Mouse (Mus musculus) neural tube, embryonic 12.5 days (tissue): Measurements from ENCODE around the gene Cd300ld. TPM values are rescaled to one million over a fixed set of nuclear protein-coding genes. Genes with fewer than 3 reads are reported as not detected.

Experiments
- ATAC-seq: fragments of 200-750 bp; cut with Nextera tagmentation; 2 replicates; pipeline ENCODE4 v1.8.0; 2017; ENCODE audit warnings: low read depth, mild to moderate bottlenecking, moderate TSS enrichment, moderate library complexity; ENCODE audit not compliant: low FRiP score
- H3K27ac ChIP-seq: fragments of 300-500 bp; sonication (generic); 2 replicates; pipeline ENCODE4 v1.5.1; 2016
- H3K27me3 ChIP-seq: fragments of 300-500 bp; sonication (generic); replicated peaks from 2 replicates; pipeline ENCODE4 v1.6.1; 2016; ENCODE audit warnings: mild to moderate bottlenecking
- H3K36me3 ChIP-seq: fragments of 300-500 bp; sonication (generic); 2 replicates; pipeline ENCODE4 v1.6.1; 2016; ENCODE audit warnings: mild to moderate bottlenecking
- H3K4me1 ChIP-seq: fragments of 300-500 bp; sonication (generic); 2 replicates; pipeline ENCODE4 v1.6.1; 2016
- H3K4me2 ChIP-seq: fragments of 300-500 bp; sonication (generic); replicated peaks from 2 replicates; pipeline ENCODE4 v1.6.1; 2016; ENCODE audit warnings: mild to moderate bottlenecking
- H3K4me3 ChIP-seq: fragments of 300-500 bp; sonication (generic); 2 replicates; pipeline ENCODE4 v1.5.1; 2016
- H3K9ac ChIP-seq: fragments of 300-500 bp; sonication (generic); 2 replicates; pipeline ENCODE4 v1.6.1; 2016; ENCODE audit warnings: mild to moderate bottlenecking
- H3K9me3 ChIP-seq: fragments of 300-500 bp; sonication (generic); 2 replicates; pipeline ENCODE4 v1.6.1; 2016; ENCODE audit warnings: mild to moderate bottlenecking
- WGBS: fragments of 180-500 bp; shearing (Covaris S2); methylation state at CpG from one replicate; pipeline ENCODE4 v1.1.7; 2016; 5-methylcytosine and 5-hydroxymethylcytosine counted together
- polyA plus RNA-seq: library from polyadenylated mRNA; unstranded; fragments of >200 nt; fragmentation: Nextera tagmentation; extraction: Ambion mirVana; gene quantifications from 2 replicates; pipeline ENCODE4 v1.2.1, GENCODE M21; 2016

The Cd300ld gene
- polyA plus RNA-seq, 1 experiment from 2014 or later, result 0.11 TPM

- Histone ChIP-seq H3K27ac (no peak overlapping the region), H3K4me3 (no peak overlapping the region), H3K4me1 (no peaks in the 10 kb centered on the region), H3K36me3 (no peaks in the 10 kb centered on the region), H3K9me3 (no peaks in the 10 kb centered on the region), H3K9ac (no peak overlapping the region), H3K4me2 (no peak overlapping the region), H3K27me3 (no peaks in the 10 kb centered on the region)
- ATAC-seq, result no peak
- 82% methylated on average over 4 of the region's 4 CpGs for WGBS
Observed at GRCm38 (mm10) chr11:114933591-114933990, 56.1 kb downstream of the Cd300ld start.

Other genes with a start within 250 kb of the Cd300ld start
- gene Kif19a, start 224.5 kb downstream of the Cd300ld start, polyA plus RNA-seq, result 2.0 and 3.1 TPM in 2 replicates
- 48.5 and 51.2 TPM in 2 replicates for gene Btbd17, start 194.0 kb downstream of the Cd300ld start, polyA plus RNA-seq
- gene Gpr142, start 191.0 kb downstream of the Cd300ld start, polyA plus RNA-seq, result not detected in 2 replicates
- 21.6 and 23.9 TPM in 2 replicates for gene Gprc5c, start 138.8 kb downstream of the Cd300ld start, polyA plus RNA-seq
- 0.74 and 0.87 TPM in 2 replicates for gene Cd300a, start 99.9 kb downstream of the Cd300ld start, polyA plus RNA-seq
- gene Cd300lb, start 55.5 kb downstream of the Cd300ld start, polyA plus RNA-seq, result not detected in 2 replicates
- not detected in 2 replicates for gene Cd300c, start 20.8 kb downstream of the Cd300ld start, polyA plus RNA-seq
- gene Cd300c2, start 12.0 kb upstream of the Cd300ld start, polyA plus RNA-seq, result 1.1 and 1.2 TPM in 2 replicates
- gene Cd300ld2, start 26.3 kb upstream of the Cd300ld start, polyA plus RNA-seq, result not detected in 2 replicates
- gene Cd300ld4, start 37.1 kb upstream of the Cd300ld start, polyA plus RNA-seq, result not detected in 2 replicates
- not detected in 2 replicates for gene Cd300ld5, start 47.8 kb upstream of the Cd300ld start, polyA plus RNA-seq
- gene Cd300ld3, start 58.5 kb upstream of the Cd300ld start, polyA plus RNA-seq, result not detected in 2 replicates
- not detected in 2 replicates for gene Cd300e, start 72.3 kb upstream of the Cd300ld start, polyA plus RNA-seq
- 2.0 and 3.5 TPM in 2 replicates for gene Rab37, start 101.5 kb upstream of the Cd300ld start, polyA plus RNA-seq
- 0.61 TPM in 1 of 2 replicates, not detected in the other for gene Cd300lf, start 144.1 kb upstream of the Cd300ld start, polyA plus RNA-seq
- 36.7 and 41.1 TPM in 2 replicates for gene Slc9a3r1, start 173.4 kb upstream of the Cd300ld start, polyA plus RNA-seq
- gene Tmem104, start 197.6 kb upstream of the Cd300ld start, polyA plus RNA-seq, result 8.6 and 9.7 TPM in 2 replicates
- 19.7 and 20.3 TPM in 2 replicates for gene Nat9, start 197.9 kb upstream of the Cd300ld start, polyA plus RNA-seq